Mouse (Mus musculus): Measurements from ENCODE around the gene Polk. TPM values are rescaled to one million over a fixed set of nuclear protein-coding genes. Genes with fewer than 3 reads are reported as not detected.

The Polk gene
- polyA plus RNA-seq, 1 experiment, result 17.0 TPM

- Histone ChIP-seq H3K4me3 (ENCODE audit: control insufficient read depth, low read depth, low read length) (peak overlapping the region; percentile 98), H3K36me3 (ENCODE audit: control insufficient read depth, insufficient read depth, low read length) (no peaks in the 10 kb centered on the region), H3K27ac (ENCODE audit: control insufficient read depth, insufficient read depth, low read depth, low read length) (peak overlapping the region; percentile 94), H3K27me3 (ENCODE audit: control insufficient read depth, insufficient read depth, low read length) (no peaks in the 10 kb centered on the region), H3K4me1 (ENCODE audit: control insufficient read depth, insufficient read depth, low read length) (peaks cover 4% of the 10 kb centered on the region)
- TF ChIP-seq CTCF (IDR thresholded peaks at IDR 0.05; ENCODE audit: control insufficient read depth, insufficient read depth, insufficient replicate concordance, low read depth, low read length), result no peak
- TF ChIP-seq POLR2A (IDR thresholded peaks at IDR 0.05; ENCODE audit: control insufficient read depth, low read depth, low read length), result no peak
These were observed 817 bp upstream of the Polk start for GRCm38 (mm10) chr13:96542901-96543891.

DNA sequence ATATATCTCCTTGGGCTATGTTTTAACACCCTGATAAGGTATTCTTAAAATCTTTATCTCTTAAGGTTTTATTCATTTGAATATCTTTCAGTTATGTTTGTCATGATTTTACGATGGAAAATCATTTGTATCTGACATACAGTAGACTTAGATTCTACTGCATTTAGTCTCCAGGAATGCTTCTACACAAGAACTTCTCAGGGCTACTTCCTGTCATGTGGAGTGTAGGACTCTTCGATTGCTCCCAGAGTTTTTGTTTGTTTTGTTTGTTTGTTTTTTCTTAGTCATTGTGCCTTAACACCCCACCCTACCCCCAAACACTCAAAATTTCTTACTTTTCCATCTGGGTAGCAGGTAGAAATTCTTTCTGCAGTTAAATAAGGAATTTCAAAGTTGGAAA is 998 bp downstream of the Polk start:
- no peaks in the 10 kb centered on the region for H3K36me3 ChIP-seq (ENCODE audit: control insufficient read depth, insufficient read depth, low read length)
- no peaks in the 10 kb centered on the region for H3K27me3 ChIP-seq (ENCODE audit: control insufficient read depth, insufficient read depth, low read length)
- H3K27ac ChIP-seq (ENCODE audit: control insufficient read depth, insufficient read depth, low read depth, low read length), result no peak overlapping the region
- TF ChIP-seq CTCF (IDR thresholded peaks at IDR 0.05; ENCODE audit: control insufficient read depth, insufficient read depth, insufficient replicate concordance, low read depth, low read length) (no peak), POLR2A (IDR thresholded peaks at IDR 0.05; ENCODE audit: control insufficient read depth, low read depth, low read length) (no peak)
- H3K4me1 ChIP-seq (ENCODE audit: control insufficient read depth, insufficient read depth, low read length), result peaks cover 4% of the 10 kb centered on the region
- no peak overlapping the region; the same call in 1 of the 2 replicates for H3K4me3 ChIP-seq (ENCODE audit: control insufficient read depth, low read depth, low read length)

DNA sequence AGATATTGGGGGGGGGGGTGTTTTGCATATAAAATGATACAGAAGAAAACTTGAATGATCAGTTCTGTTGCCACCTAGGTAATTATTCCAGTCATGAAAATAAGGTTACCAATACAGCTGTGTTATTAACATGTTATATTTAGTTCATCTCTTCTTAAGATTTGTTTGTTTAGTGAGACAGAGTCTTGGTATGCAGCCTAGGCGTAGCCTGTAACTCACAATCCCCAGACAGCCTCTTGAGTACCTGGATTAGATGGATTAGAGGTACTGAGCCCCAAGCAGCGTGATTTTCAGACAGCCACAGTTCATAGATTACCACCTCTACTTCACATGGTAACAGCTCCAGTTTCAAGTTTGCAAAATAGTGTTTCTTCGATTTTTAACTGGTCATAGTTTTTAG is 4.3 kb downstream of the Polk start:
- H3K27ac ChIP-seq (ENCODE audit: control insufficient read depth, insufficient read depth, low read depth, low read length), result no peak overlapping the region
- no peaks in the 10 kb centered on the region for H3K27me3 ChIP-seq (ENCODE audit: control insufficient read depth, insufficient read depth, low read length)
- TF ChIP-seq CTCF (IDR thresholded peaks at IDR 0.05; ENCODE audit: control insufficient read depth, insufficient read depth, insufficient replicate concordance, low read depth, low read length) (no peak), POLR2A (IDR thresholded peaks at IDR 0.05; ENCODE audit: control insufficient read depth, low read depth, low read length) (no peak)
- H3K36me3 ChIP-seq (ENCODE audit: control insufficient read depth, insufficient read depth, low read length), result no peaks in the 10 kb centered on the region
- no peaks in the 10 kb centered on the region for H3K4me1 ChIP-seq (ENCODE audit: control insufficient read depth, insufficient read depth, low read length)
- no peak overlapping the region for H3K4me3 ChIP-seq (ENCODE audit: control insufficient read depth, low read depth, low read length)

GRCm38 (mm10) chr13:96536821-96537572 is 5.4 kb downstream of the Polk start:
- TF ChIP-seq POLR2A (IDR thresholded peaks at IDR 0.05; ENCODE audit: control insufficient read depth, low read depth, low read length), result no peak
- no peak for TF ChIP-seq CTCF (IDR thresholded peaks at IDR 0.05; ENCODE audit: control insufficient read depth, insufficient read depth, insufficient replicate concordance, low read depth, low read length)
- Histone ChIP-seq H3K27ac (ENCODE audit: control insufficient read depth, insufficient read depth, low read depth, low read length) (no peak overlapping the region), H3K4me3 (ENCODE audit: control insufficient read depth, low read depth, low read length) (no peak overlapping the region), H3K27me3 (ENCODE audit: control insufficient read depth, insufficient read depth, low read length) (no peaks in the 10 kb centered on the region), H3K36me3 (ENCODE audit: control insufficient read depth, insufficient read depth, low read length) (no peaks in the 10 kb centered on the region), H3K4me1 (ENCODE audit: control insufficient read depth, insufficient read depth, low read length) (peaks cover 4% of the 10 kb centered on the region)

DNA sequence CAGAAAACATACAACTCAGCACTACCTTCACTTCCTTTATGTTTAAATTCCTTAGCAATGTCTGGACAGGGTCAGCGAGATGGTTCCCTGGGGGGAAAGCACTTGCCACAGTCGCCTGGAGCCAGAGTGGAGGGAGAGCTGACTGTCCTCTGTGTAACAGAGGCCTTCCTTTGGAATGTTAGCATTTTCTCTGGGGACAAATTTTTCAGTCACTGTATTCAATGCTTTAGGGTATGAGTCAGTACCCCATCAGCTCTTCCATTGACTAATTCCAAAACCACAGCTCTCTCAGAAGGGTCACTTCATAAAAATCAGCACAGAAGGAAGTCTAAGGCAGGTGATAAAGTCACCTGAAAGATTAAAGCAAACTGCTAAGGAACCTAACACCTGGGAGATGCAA is 8.6 kb downstream of the Polk start:
- TF ChIP-seq POLR2A (IDR thresholded peaks at IDR 0.05; ENCODE audit: control insufficient read depth, low read depth, low read length), result no peak
- TF ChIP-seq CTCF (IDR thresholded peaks at IDR 0.05; ENCODE audit: control insufficient read depth, insufficient read depth, insufficient replicate concordance, low read depth, low read length), result no peak
- Histone ChIP-seq H3K27me3 (ENCODE audit: control insufficient read depth, insufficient read depth, low read length) (no peaks in the 10 kb centered on the region), H3K36me3 (ENCODE audit: control insufficient read depth, insufficient read depth, low read length) (no peaks in the 10 kb centered on the region), H3K27ac (ENCODE audit: control insufficient read depth, insufficient read depth, low read depth, low read length) (no peak overlapping the region), H3K4me1 (ENCODE audit: control insufficient read depth, insufficient read depth, low read length) (peaks cover 6% of the 10 kb centered on the region), H3K4me3 (ENCODE audit: control insufficient read depth, low read depth, low read length) (no peak overlapping the region)

DNA sequence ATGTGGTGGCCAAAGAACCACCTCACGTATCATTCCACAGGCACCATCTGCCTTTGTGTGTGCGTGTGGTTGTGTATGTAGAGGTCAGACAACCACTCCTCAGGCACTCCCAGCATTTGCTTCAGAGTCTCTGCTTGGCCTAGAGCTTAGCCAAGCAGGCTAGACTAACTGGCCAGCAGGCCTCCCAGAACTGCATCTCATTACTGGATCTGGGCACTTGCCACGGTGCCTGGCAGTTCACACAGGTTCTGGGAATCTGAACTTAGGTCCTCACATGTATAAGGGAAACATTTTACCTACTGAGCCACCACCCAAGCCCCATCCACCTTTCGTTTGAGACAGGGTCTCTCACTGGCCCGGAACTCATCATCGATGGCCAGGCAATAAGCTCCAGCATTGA is 10.2 kb downstream of the Polk start:
- Histone ChIP-seq H3K4me3 (ENCODE audit: control insufficient read depth, low read depth, low read length) (no peak overlapping the region), H3K27me3 (ENCODE audit: control insufficient read depth, insufficient read depth, low read length) (no peaks in the 10 kb centered on the region), H3K36me3 (ENCODE audit: control insufficient read depth, insufficient read depth, low read length) (no peaks in the 10 kb centered on the region), H3K27ac (ENCODE audit: control insufficient read depth, insufficient read depth, low read depth, low read length) (peak overlapping the region; percentile 78), H3K4me1 (ENCODE audit: control insufficient read depth, insufficient read depth, low read length) (peaks cover 15% of the 10 kb centered on the region)
- TF ChIP-seq CTCF (IDR thresholded peaks at IDR 0.05; ENCODE audit: control insufficient read depth, insufficient read depth, insufficient replicate concordance, low read depth, low read length) (no peak), POLR2A (IDR thresholded peaks at IDR 0.05; ENCODE audit: control insufficient read depth, low read depth, low read length) (no peak)

GRCm38 (mm10) chr13:96530064-96530463 is 12.3 kb downstream of the Polk start:
- H3K4me3 ChIP-seq (ENCODE audit: control insufficient read depth, low read depth, low read length), result no peak overlapping the region

More at GRCm38 (mm10) chr13:96530064-96530463, 12.3 kb downstream of the Polk start:
- Histone ChIP-seq H3K27ac (ENCODE audit: control insufficient read depth, insufficient read depth, low read depth, low read length) (no peak overlapping the region), H3K36me3 (ENCODE audit: control insufficient read depth, insufficient read depth, low read length) (no peaks in the 10 kb centered on the region), H3K27me3 (ENCODE audit: control insufficient read depth, insufficient read depth, low read length) (no peaks in the 10 kb centered on the region), H3K4me1 (ENCODE audit: control insufficient read depth, insufficient read depth, low read length) (peaks cover 15% of the 10 kb centered on the region)
- TF ChIP-seq CTCF (IDR thresholded peaks at IDR 0.05; ENCODE audit: control insufficient read depth, insufficient read depth, insufficient replicate concordance, low read depth, low read length) (no peak), POLR2A (IDR thresholded peaks at IDR 0.05; ENCODE audit: control insufficient read depth, low read depth, low read length) (no peak)
